Mouse (Mus musculus): ENCODE results near the gene Fgf14. TPM values are rescaled to one million over a fixed set of nuclear protein-coding genes. Genes with fewer than 3 reads are reported as not detected.

Fgf14 gene
- polyA plus RNA-seq, 1 experiment from 2014 or later = 0.16 TPM

DNA sequence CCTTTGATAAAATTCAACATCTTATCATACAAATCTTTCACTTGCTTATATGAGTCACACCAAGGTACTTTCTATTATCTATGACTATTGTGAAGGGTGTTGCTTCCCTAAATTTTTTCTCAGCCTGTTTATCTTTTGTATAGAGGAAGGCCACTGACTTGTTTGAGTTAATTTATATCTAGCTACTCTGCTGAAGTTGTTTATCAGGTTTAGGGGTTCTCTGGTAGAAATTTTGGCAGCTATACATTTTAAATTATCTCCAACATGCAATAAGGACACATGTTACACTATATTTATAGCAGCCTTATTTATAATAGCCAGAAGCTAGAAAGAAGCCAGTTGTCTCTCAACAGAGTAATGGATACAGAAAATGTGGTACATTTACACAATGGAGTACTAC, 389.9 kb downstream of the Fgf14 start:
- H3K4me1 ChIP-seq (replicated peaks; ENCODE audit: insufficient read depth, low read length) = no peaks in the 10 kb centered on the region
- no peak overlapping the region for H3K4me3 ChIP-seq (replicated peaks; ENCODE audit: low read depth, low read length)
- no peak for ATAC-seq (replicated peaks; ENCODE audit: low FRiP score, low read depth)
- no peak overlapping the region for H3K4me2 ChIP-seq (ENCODE audit: low read length)
- no peak overlapping the region for H3K27ac ChIP-seq
- no peaks in the 10 kb centered on the region for H3K9me3 ChIP-seq (replicated peaks; ENCODE audit: low read length)
- no peak for DNase-seq (ENCODE audit: low spot score)
- no peaks in the 10 kb centered on the region for H3K27me3 ChIP-seq (ENCODE audit: insufficient read depth, low read length)
- H3K9ac ChIP-seq (ENCODE audit: low read depth, low read length) = no peak overlapping the region
- H3K36me3 ChIP-seq (ENCODE audit: insufficient read depth, low read length) = no peaks in the 10 kb centered on the region
- TF ChIP-seq CTCF (IDR thresholded peaks at IDR 0.05; ENCODE audit: low read depth) = no peak

DNA sequence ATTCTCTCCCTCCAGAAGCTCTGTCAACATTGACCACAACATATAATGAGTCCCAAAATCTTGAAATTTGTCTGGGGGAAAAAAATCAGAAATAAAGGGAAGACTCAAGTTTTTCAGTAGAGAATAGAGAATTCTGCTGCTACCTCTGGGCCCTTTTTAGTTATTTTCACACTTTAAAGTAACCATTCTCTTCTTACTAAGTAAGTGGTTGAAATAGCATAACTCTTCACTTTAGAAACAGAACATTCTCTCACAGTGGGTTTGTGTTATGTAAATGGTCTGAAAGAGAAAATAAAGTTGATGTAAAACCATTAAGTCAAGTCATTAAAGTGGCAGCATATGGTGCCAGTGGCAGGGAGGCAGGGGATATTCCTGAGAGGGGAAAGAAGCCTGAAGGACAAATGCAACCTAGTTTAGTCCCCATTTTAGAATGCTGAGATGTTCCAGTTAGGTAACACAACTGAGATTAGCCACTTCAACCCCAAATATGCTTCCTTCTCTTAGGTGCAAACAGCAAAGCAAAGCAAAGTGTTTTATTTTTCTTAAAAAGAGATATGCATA, 398.5 kb downstream of the Fgf14 start:
- H3K9me3 ChIP-seq (replicated peaks; ENCODE audit: low read length) = no peaks in the 10 kb centered on the region
- TF ChIP-seq CTCF (IDR thresholded peaks at IDR 0.05; ENCODE audit: low read depth) = no peak
- H3K4me2 ChIP-seq (ENCODE audit: low read length) = no peak overlapping the region
- DNase-seq (ENCODE audit: low spot score) (no peak), ATAC-seq (replicated peaks; ENCODE audit: low FRiP score, low read depth) (no peak)
- no peak overlapping the region for H3K4me3 ChIP-seq (replicated peaks; ENCODE audit: low read depth, low read length)
- H3K27me3 ChIP-seq (ENCODE audit: insufficient read depth, low read length) = no peaks in the 10 kb centered on the region
- H3K4me1 ChIP-seq (replicated peaks; ENCODE audit: insufficient read depth, low read length) = no peaks in the 10 kb centered on the region
- H3K36me3 ChIP-seq (ENCODE audit: insufficient read depth, low read length) = no peaks in the 10 kb centered on the region
- no peak overlapping the region for H3K27ac ChIP-seq
- H3K9ac ChIP-seq (ENCODE audit: low read depth, low read length) = no peak overlapping the region

DNA sequence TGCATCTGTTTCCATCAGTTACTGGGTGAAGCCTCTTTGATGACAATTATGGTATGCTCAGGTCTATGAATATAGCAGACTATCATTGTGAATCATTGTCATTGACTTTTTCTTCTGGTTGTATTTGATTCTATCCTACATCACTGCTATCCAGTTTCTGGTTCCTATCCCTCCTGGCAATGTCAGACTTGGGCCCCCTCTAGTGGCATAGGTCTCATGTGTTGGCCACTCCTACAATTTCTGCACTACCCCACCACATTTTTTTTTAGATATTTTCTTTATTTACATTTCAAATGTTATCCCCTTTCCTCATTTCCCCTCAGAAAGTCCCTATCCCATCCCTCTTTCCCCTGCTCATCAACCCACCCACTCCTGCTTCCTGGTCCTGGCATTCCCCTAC, 409.9 kb downstream of the Fgf14 start:
- no peaks in the 10 kb centered on the region for H3K4me1 ChIP-seq (replicated peaks; ENCODE audit: insufficient read depth, low read length)
- no peak for ATAC-seq (replicated peaks; ENCODE audit: low FRiP score, low read depth)
- H3K4me2 ChIP-seq (ENCODE audit: low read length) = no peak overlapping the region
- peak; percentile 2 for DNase-seq (ENCODE audit: low spot score)
- no peaks in the 10 kb centered on the region for H3K36me3 ChIP-seq (ENCODE audit: insufficient read depth, low read length)
- no peaks in the 10 kb centered on the region for H3K9me3 ChIP-seq (replicated peaks; ENCODE audit: low read length)
- no peaks in the 10 kb centered on the region for H3K27me3 ChIP-seq (ENCODE audit: insufficient read depth, low read length)
- H3K4me3 ChIP-seq (replicated peaks; ENCODE audit: low read depth, low read length) = no peak overlapping the region
- no peak overlapping the region for H3K27ac ChIP-seq
- peak; percentile 33; the same call in 1 of the 2 replicates for TF ChIP-seq CTCF (IDR thresholded peaks at IDR 0.05; ENCODE audit: low read depth)
- H3K9ac ChIP-seq (ENCODE audit: low read depth, low read length) = no peak overlapping the region

DNA sequence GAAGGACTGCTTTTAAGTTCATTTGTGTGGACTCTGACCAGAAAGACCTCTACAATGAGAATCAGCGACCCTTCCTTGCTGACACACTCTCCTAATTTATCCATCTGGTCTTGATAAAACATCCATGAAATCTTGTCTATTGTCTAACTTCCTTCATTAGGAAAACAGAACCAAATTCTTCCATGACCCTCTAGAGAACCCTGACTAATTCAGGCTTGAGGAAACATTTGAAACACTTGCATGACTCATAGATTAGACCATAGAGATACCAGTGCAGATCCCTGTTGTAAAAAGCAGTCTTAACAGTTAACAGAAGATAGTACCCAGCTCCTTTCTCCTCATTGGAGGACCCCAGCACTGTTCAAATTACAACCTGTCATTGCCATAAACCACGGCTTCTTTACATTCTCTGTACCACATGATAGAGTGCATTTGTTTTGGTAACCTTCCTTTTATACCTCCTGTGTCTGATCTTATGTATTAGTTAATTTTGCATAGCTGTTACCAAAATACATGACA, 412.3 kb downstream of the Fgf14 start:
- no peak for DNase-seq (ENCODE audit: low spot score)
- no peak overlapping the region for H3K27ac ChIP-seq
- ATAC-seq (replicated peaks; ENCODE audit: low FRiP score, low read depth) = no peak
- H3K9me3 ChIP-seq (replicated peaks; ENCODE audit: low read length) = no peaks in the 10 kb centered on the region
- WGBS = 41% methylated on average over 2 of the region's 2 CpGs
- H3K4me3 ChIP-seq (replicated peaks; ENCODE audit: low read depth, low read length) = no peak overlapping the region
- no peaks in the 10 kb centered on the region for H3K4me1 ChIP-seq (replicated peaks; ENCODE audit: insufficient read depth, low read length)
- H3K27me3 ChIP-seq (ENCODE audit: insufficient read depth, low read length) = no peaks in the 10 kb centered on the region
- H3K9ac ChIP-seq (ENCODE audit: low read depth, low read length) = no peak overlapping the region
- H3K36me3 ChIP-seq (ENCODE audit: insufficient read depth, low read length) = no peaks in the 10 kb centered on the region
- H3K4me2 ChIP-seq (ENCODE audit: low read length) = no peak overlapping the region
- no peak for TF ChIP-seq CTCF (IDR thresholded peaks at IDR 0.05; ENCODE audit: low read depth)

DNA sequence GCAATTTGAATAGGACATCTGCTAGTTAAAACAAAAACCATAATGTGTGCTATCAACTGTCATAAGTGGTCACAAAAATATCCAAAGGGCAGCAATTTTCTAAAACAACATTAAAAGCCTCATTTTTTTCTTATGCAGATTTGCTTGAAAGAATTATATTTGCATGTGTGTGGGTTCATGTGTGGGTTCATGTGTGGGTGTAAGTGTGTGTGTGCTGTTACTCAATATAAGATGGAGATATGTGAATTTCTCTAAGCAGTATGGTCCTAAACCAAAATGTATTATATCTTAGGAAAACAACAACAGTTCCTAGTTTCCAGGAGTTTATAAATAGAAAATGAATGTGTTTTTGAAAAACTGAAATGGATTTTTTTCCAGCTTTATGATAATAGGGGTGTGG, 413.7 kb downstream of the Fgf14 start:
- H3K9me3 ChIP-seq (replicated peaks; ENCODE audit: low read length) = no peaks in the 10 kb centered on the region
- no peak overlapping the region for H3K4me3 ChIP-seq (replicated peaks; ENCODE audit: low read depth, low read length)
- ATAC-seq (replicated peaks; ENCODE audit: low FRiP score, low read depth) (no peak), DNase-seq (ENCODE audit: low spot score) (no peak)
- no peaks in the 10 kb centered on the region for H3K36me3 ChIP-seq (ENCODE audit: insufficient read depth, low read length)
- TF ChIP-seq CTCF (IDR thresholded peaks at IDR 0.05; ENCODE audit: low read depth) = no peak
- no peak overlapping the region for H3K9ac ChIP-seq (ENCODE audit: low read depth, low read length)
- no peak overlapping the region for H3K27ac ChIP-seq
- no peak overlapping the region for H3K4me2 ChIP-seq (ENCODE audit: low read length)
- H3K4me1 ChIP-seq (replicated peaks; ENCODE audit: insufficient read depth, low read length) = no peaks in the 10 kb centered on the region
- no peaks in the 10 kb centered on the region for H3K27me3 ChIP-seq (ENCODE audit: insufficient read depth, low read length)

DNA sequence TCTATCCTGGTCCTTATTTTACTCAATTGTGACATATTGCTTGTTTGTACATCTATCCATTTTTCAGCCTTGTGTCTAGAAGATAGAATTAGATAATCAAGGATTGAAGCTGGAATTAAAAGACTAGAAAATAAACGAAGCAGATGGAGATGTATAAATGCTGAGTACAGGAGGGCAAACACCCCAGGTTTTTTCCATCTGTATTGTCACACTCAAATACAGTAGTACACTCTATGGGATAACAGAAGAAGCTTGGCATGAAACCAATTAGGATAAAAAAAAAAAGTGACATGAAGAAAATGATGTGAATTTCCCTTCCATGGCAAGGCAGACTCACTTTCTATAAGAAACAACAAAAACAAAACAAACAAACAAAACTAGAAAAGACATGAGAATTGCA, 429.4 kb downstream of the Fgf14 start:
- no peaks in the 10 kb centered on the region for H3K4me1 ChIP-seq (replicated peaks; ENCODE audit: insufficient read depth, low read length)
- H3K4me3 ChIP-seq (replicated peaks; ENCODE audit: low read depth, low read length) = no peak overlapping the region
- ATAC-seq (replicated peaks; ENCODE audit: low FRiP score, low read depth) (no peak), DNase-seq (ENCODE audit: low spot score) (no peak)
- H3K27ac ChIP-seq = no peak overlapping the region
- WGBS = 64% methylated on average over 1 of the region's 1 CpGs
- H3K9ac ChIP-seq (ENCODE audit: low read depth, low read length) = no peak overlapping the region
- no peaks in the 10 kb centered on the region for H3K27me3 ChIP-seq (ENCODE audit: insufficient read depth, low read length)
- TF ChIP-seq CTCF (IDR thresholded peaks at IDR 0.05; ENCODE audit: low read depth) = no peak
- H3K4me2 ChIP-seq (ENCODE audit: low read length) = no peak overlapping the region
- H3K36me3 ChIP-seq (ENCODE audit: insufficient read depth, low read length) = no peaks in the 10 kb centered on the region
- no peaks in the 10 kb centered on the region for H3K9me3 ChIP-seq (replicated peaks; ENCODE audit: low read length)

DNA sequence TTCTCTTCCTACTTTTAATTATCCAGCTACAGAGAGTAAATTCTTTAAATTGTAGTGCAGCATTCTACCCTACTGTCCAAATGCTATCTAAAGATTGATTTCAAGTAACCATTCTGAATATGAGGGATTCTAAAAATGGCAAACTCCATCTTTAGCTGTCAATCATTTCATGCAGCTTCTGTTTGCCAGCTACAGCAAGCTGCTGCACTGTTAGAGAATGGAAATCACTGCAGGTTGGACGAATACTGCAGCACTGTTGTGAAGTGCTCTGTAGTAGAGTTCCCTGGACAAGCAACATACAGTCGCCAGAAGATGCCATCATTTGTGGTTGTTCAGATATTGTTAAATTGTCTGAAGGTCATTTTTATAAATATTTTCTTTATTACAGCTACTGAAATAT, 453.5 kb downstream of the Fgf14 start:
- Histone ChIP-seq H3K9ac (ENCODE audit: low read depth, low read length) (no peak overlapping the region), H3K4me1 (replicated peaks; ENCODE audit: insufficient read depth, low read length) (no peaks in the 10 kb centered on the region), H3K27ac (no peak overlapping the region), H3K9me3 (replicated peaks; ENCODE audit: low read length) (no peaks in the 10 kb centered on the region), H3K4me3 (replicated peaks; ENCODE audit: low read depth, low read length) (no peak overlapping the region), H3K4me2 (ENCODE audit: low read length) (no peak overlapping the region), H3K27me3 (ENCODE audit: insufficient read depth, low read length) (no peaks in the 10 kb centered on the region), H3K36me3 (ENCODE audit: insufficient read depth, low read length) (no peaks in the 10 kb centered on the region)
- ATAC-seq (replicated peaks; ENCODE audit: low FRiP score, low read depth) = no peak
- no peak for TF ChIP-seq CTCF (IDR thresholded peaks at IDR 0.05; ENCODE audit: low read depth)
- DNase-seq (ENCODE audit: low spot score) = no peak
- WGBS = 49% methylated on average over 2 of the region's 2 CpGs
